Mouse (Mus musculus): ENCODE data around the gene Il6st.

GRCm38 (mm10) chr13:112438001-112438868 is 25.6 kb upstream of the Il6st start:
- TF ChIP-seq POLR2A (IDR thresholded peaks at IDR 0.05; ENCODE audit: insufficient read depth, low read depth, low read length) = no peak
- TF ChIP-seq CTCF (IDR thresholded peaks at IDR 0.05) = no peak
- no peak for TF ChIP-seq EP300 (IDR thresholded peaks at IDR 0.05; ENCODE audit: insufficient read depth, low read depth, low read length)

Measured in heart, adult 2 months (tissue).